Mouse (Mus musculus): ENCODE data around the gene Hoxb7.
A peak's percentile ranks its signal among the peaks of the same experiment; 100 is the strongest.

Gene Hoxb7

DNA sequence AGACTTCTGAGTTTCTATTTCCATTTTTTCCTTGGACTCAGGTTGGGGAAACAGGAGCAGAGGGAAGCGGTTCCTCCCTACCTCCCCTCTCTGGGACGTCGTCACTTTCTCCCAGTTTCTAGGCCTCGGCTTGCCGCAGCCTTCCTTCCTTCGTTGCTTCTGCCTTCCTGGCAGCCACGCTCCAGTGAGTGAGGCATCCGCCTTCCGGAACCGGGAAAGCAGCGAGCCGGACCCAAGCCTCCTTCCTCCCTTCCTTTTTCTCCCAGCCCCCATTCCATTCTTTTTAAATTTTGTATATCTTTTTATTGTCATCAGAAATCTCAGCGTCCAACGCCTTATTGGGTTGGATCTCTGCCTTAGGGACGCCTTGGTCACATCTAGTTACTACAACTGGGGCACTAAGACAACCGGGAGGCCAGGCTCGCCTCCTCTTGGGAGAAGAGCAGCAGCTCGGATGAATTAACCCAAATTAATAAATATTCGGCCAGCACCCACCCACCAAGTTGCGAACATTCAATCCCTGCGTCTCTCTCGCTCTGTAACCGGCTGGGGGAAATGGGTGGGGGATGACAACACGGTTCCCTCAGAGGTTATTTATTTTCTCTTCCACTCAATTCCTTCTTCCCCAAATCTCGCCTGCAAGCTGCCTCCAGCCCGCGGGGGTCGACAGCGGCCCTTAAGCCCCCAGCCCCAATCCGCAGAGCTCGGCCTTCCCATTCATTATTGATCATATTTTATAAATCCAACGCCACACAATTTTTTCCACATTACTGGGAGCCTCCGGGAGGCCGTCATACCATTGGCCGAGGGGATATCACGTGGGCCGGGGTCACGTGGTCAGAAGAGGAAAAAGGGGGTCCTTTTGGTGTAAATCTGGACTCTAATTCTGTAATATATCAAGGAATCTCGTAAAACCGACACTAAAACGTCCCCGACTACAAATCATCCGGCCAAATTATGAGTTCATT is at the start of gene Hoxb7:
Gene Hoxb7 (plus strand): TSS at position 853 of the 968 bp plus-strand sequence.
- DNase-seq, result peak in 1 of 2 experiments; percentile 49

GRCm38 (mm10) chr11:96240211-96240610 is 46.2 kb upstream of the Hoxb7 start:
- DNase-seq, result peak in 1 of 2 experiments; percentile 25

DNA sequence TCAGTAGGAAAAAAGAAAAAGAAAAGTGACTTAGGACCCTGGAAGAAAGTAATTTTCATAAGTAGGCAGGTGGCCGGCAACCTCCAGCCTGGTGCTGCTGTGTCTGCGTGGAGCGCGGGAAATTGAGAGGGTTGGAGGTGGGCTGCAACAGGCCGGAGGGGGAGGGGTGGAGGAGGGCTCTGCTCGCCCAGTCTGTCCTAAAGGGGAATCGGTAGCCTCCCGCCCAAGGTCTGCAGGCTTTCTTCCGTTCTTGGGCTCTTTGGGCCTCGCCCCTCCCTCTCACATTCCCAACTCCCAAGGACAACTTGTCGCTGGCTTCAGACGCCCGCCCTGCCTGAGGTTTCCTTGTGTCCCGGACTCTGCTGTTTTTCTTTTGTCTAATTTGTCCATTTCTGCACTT is 35.5 kb upstream of the Hoxb7 start:
- DNase-seq, result no peak

- no peak for DNase-seq
Measured at GRCm38 (mm10) chr11:96251480-96252031, 34.9 kb upstream of the Hoxb7 start.

DNA sequence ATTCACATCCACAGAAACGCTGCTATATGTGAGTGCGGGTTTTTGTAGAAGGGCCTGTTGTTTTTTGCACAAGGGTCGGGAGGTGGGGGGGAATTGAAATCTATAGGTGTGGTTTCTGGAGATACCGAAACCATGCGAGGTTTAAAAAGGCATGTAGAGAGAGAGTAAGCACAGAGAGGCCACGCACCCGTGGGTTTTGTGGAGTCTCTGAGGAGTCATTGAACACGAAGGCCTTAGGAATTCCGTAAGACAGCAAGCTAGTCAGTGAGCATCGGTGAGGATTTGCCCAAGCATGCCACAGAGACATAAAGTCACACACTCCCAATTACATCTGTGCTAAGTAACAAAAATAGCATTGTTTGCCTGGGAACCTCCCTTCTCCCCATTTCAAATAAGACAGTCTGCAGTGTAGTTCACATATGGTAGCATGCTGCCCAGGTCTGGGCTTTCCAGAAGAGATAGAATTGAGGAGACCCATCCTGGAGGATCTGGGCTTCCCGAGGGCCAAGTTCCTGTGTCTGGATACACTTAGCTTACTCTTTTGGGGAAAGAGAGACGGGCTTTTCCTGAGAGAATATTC is 33.8 kb upstream of the Hoxb7 start:
- DNase-seq, result no peak

DNA sequence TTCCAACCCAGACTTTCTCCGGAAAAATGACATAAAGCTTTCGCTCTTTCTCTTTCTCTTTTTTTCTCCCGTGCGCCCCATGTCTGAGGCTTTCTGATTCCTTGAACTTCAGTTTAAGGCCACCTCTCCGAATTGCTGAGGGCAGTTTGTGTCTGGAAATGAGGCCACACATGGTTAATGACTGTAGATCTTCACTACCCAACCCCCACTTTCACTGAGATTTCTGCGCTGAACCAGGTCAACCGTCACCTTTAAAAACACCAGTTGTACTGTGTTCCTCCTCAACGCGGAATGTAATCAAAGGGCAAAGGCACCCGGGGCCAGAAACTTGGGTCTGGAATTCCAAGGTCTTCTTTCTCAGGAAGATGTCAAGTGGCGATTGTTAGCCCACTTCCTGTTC is 32.2 kb upstream of the Hoxb7 start:
- DNase-seq, result no peak

DNA sequence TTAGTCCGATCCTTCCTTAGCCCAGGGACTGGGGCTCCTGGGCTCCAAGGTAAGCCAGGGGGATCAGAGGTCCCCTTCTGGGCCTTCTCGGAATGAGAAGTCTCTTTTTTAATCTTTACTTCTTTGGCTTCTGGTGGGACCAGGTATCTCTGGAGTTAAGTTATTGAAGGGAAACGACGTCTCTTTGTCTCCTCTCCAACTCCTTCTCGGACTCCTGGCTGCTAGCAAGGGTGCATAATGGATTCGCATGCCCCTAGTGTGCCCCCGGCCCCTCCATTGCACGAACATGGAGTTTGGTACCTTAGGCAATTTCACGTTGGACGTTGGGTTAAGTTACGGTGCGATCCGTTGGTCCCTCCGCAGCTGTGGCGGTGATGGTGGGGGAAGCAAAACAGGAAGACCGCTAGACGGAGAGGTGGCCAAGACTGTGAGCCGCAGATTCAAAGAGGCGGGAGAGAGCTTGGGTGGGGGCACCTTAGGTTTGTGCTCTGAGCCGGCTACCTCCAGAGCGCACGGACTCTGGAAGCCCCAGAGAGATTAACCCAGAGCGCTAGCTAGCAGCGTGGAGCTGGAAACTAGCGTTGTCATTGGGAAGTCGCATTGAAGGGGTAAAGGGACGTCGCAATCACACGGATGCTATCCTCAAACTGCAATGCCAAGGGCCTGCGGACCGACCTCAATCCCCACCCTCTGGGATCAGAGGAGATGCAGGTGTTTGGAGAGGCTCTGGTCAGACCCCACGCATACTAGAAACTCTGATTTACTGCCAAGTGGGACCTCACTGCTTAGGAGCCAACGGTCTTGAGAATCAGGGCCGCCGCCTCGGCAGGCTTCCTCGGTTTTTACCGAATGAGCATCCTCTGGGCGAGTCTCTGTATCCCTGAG is 31.1 kb upstream of the Hoxb7 start:
- no peak for DNase-seq

- DNase-seq, result no peak
Measured at GRCm38 (mm10) chr11:96255996-96256445, 30.4 kb upstream of the Hoxb7 start.

DNA sequence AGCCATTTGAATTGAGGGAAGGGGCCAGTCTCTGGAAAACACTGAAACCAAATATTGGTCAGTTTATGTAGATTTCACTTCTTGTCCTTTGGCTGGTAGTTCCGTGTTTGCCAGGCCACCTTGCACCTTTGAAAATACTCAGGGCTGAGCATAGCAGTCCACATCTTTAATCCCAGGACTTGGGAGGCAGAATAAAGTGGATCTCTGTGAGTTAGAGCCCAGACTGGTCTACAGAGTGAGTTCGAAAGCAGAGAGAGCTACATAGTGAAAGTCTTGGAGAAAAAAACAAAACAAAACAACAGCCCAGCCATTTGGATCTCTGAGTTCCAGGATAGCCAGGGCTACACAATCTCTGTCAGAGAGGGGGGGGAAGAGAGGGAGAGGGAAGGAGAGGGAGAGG is 29.3 kb upstream of the Hoxb7 start:
- no peak for DNase-seq

DNA sequence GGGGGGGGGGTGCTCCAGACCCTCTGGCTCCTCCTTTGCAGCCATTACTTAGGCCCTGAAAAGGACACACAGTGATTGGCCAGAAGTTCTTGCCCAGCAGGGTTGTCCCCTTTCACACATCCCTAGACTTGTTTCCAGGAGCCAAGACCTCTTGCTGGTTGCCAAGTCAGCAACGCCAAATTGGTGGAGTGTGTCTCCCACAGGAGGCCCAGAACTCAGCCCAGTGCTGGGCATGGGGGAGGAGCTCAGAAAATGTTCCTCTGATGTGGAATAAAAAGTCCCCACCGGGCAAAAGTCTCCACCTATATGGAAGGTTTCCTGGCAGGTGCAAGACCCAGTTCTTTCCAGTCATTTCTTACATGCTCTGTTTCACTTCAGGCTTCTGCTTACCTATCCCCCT is 27.4 kb upstream of the Hoxb7 start:
- no peak for DNase-seq

DNA sequence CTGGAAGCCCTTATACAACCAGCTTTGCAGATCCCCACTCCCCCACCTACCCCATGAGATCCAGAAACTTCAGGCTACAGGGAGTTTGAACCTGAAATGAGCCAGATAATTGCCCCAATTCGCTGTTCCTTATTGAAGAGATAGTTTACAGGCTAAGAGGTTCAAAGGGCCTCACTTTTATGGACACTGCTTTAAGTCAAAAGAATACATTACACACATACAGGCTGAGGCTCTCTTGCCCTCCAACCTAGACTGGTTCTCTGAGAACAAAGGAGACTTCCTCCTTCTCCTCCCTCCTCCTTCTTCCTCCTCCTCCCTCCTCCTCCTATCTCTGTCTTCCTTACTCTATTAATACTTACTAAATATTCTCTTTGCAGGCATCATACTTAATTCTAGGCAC is 26.9 kb upstream of the Hoxb7 start:
- no peak for DNase-seq

GRCm38 (mm10) chr11:96260310-96260970 is 26.0 kb upstream of the Hoxb7 start:
- DNase-seq, result no peak

DNA sequence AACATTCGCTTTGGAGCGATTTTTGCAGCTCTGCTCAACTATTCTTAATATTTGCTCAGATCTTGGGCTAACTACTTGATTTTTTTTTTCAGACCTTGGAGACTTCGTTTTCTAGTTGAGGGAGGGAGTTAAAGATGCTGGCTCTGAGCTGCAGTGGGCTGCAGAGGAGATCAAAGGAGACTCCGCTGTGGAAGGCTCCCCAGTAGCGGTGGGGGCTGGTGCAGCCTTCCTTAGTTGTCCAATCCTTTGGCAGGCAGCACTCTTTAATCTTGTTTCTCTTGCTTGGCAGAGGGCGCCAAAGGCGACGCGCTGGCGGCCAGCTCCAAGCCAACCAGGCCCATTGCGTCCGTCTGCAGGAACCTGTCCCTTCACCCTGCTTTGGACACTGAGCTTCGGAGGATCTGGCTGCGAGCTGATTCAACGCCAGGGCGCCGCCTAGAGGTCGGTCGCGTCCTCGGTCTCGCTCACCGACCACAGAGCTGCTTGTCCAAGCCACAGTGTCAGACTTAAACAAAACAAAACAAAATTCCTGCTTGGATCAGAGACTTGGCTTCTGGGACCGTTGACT is 25.0 kb upstream of the Hoxb7 start:
- peak in 1 of 2 experiments; percentile 63 for DNase-seq

DNA sequence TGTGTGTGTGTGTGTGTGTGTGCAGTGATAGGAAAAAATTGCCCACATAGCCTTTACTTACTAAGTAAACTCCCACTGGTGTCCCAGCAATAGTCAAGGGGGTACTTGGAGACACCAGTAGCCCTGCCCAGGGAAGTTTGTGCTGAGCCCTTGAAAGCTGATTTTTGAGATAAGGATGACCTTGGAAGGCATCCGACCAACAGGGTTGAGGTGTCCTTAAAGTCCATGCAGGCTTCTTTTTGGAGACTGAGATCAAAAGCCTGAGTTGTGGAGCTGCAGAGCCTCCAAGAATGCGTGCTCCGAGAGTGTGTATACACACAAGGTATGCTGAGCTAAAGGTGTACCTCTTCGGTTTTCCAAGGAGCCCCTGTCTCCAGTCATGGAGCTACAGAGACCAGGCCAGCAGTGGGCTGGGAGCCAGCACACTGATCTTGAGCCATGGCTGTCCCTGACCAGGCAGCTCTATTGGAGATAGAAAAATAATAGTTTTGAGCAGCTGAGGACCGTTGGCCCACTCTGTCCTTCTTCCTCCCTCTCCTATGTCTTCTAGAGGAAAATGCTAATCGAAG is 24.1 kb upstream of the Hoxb7 start:
- DNase-seq, result no peak

GRCm38 (mm10) chr11:96263636-96264389 is 22.6 kb upstream of the Hoxb7 start:
- no peak for DNase-seq

GRCm38 (mm10) chr11:96264390-96265020 is 21.9 kb upstream of the Hoxb7 start:
- DNase-seq, result no peak

- DNase-seq, result no peak
Measured at GRCm38 (mm10) chr11:96265954-96266353, 20.5 kb upstream of the Hoxb7 start.

DNA sequence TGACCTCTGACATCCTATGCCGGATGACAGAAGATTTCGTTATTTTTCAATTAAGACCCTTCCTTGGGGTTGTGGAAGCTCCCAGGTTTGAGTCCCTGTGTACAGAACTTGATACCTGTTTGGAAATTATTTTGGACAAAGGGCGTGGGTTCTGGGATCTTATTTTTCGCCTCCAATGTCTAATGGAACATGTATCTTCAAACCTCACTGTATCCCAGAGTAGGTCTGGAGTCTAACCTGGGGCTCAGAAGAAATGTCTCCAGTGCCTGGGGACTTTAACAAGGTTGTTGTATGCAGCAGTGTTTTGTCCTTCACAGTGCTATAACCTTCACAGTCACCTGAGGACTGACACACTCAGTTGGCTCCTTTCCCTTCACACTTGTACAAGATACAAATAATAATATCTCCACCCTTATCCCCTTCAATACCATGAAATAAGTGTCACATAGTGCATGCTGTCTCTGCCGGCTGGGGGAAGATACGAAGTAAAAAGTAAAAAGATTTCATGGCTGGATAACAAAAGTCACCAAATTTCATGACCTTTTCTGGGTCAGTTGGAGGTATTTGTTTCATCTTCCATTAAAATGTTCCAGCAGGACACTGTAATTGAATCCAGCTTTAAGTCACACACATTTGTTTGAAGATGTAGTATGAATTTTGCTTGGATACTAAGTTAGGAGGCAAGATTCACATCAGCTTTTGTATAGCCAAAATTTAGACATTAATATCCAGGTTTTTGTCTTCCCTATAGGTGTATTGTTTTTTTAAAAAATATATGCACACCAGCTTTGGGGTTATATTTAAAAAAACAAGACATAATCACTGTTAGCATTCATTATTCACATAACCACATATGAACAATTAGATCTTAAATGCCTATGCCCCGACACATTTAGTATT is 19.2 kb upstream of the Hoxb7 start:
- DNase-seq, result no peak

All from spleen, adult 18-20 months (tissue).